Mouse (Mus musculus) adrenal gland, adult 2 months (tissue): ENCODE results near the gene A930018P22Rik. TPM values are rescaled to one million over a fixed set of nuclear protein-coding genes. Genes with fewer than 3 reads are reported as not detected.

Experiments used
- DNase-seq: peaks from one replicate; pipeline ENCODE4 v3.0.0; 2021
- polyA plus RNA-seq: library from polyadenylated mRNA; depleted of rRNA; stranded (reverse); fragments of >200 nt; gene quantifications from 2 replicates; pipeline ENCODE4 v1.2.3, GENCODE M21; 2012
- total RNA-seq, 2 experiments: library from RNA; stranded (reverse); gene quantifications; 2 replicates each; pipeline ENCODE4 v1.2.3; 2021

The A930018P22Rik gene
- total and polyA plus RNA-seq, 3 experiments: 0.73 to 1.8 (median 1.6) TPM

DNA sequence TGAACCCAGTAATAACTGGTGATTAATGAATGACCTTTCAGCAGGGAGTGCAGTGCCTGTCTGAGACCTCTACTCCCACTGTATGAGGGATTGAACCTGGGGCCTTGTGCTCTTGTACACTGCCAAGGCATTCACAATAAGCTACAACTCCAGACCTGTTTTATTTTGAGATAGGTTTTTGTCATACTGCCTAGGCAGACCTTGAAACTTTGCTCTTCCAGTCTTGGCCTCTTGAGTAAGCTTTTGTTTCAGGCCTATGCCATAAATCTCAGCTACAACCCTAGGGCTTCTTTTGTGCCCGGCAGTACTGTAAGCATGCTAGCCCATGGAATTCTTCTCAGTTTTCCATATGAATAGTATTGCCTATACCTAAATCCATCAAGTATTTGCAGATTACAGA, 3.5 kb upstream of the A930018P22Rik start:
- DNase-seq: peak; percentile 62

DNA sequence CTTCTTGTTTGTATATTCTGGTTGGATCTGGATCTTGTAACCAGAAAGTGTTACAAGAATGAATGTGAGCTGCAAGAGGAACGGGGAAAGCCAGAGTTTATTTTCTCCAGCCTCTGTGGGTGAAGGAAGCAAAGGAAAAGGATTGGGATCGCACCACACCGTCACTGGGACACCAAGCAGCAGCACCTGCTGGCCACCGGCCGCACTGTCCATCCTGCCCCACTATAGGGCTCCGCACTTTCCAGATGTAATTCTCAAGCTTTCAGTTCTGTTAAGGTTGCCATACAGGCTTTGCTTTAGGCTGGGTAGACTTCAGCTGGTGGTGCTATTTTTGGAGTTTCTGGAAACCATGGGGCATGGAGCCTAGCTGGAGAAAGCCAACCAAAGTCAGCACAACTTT, 2.3 kb upstream of the A930018P22Rik start:
- DNase-seq: no peak

DNA sequence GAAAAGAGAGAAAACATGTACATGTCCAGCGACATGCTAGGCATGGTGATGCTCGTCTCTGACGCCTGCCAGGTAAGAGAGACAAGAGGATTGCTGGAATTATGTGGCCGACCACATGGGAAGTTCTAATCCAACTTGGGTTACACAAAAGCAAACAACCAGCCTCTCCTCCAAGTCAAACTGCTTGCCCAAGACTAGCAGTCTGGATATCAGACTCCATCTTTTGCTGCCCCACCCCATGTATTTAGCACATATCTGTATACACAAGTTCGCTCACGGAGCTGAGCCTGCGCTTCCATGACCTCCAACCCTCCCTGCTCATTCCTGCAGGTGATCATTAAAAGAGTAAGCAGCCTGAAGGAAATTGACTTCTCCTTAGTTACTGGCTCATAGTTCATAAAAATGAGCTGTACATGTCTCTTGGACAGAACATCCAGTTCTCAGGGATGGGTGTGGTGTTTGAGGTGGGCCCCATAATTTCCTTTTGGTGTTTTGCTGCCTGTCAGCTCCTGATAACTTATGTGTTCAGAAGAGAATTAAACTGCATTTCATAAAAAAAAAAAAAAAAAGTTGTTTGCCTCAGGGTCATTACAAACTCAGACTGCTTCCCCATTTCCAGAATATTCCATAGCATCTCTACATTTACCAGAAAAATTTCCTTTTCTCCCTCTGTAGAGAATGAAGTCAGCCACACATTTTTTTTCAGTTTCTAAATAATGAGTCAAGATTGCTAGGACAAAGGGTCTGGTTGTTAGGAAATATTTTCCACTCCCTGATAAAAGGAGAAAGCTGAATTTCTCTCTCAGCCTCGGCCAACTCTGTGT, 676 bp upstream of the A930018P22Rik start:
- no peak for DNase-seq

DNA sequence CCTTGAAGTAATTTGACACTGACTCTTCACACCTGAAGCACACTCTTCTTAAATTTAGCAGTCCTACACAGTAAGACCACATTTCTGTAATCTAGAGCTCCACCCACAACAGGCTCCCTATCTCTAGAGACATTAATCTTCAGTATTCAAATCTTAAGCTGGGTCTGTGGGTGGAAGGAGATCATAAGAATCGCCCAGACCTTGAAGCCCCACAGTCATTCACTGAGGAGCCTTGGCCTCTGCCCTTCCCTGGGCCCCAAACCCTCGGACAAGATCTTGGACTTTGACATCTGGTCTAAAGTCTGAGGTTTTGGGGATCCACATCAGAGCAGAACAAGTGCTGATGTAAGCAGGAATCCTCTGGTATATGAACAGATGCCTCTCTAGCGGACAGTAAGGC, 971 bp downstream of the A930018P22Rik start:
- DNase-seq: no peak

DNA sequence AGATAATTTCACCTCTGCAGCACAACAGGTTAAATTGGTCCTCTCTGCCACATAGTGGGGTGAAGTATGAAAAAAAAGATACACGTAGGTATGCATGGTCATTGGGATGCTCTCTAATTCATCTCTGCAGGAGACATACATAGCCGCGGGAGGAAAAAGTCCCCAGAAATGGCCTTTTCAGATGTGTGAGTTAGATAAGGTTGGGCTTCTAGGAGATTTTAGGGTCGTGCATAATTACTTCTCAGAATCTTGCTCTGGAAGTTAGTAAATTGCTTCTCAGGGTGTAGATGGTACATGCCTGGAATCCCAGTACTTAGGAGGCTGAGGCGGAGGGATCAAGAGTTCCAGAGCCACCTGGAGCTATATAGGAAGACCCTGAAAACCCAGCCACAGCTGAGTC, 1.5 kb downstream of the A930018P22Rik start:
- no peak for DNase-seq

DNA sequence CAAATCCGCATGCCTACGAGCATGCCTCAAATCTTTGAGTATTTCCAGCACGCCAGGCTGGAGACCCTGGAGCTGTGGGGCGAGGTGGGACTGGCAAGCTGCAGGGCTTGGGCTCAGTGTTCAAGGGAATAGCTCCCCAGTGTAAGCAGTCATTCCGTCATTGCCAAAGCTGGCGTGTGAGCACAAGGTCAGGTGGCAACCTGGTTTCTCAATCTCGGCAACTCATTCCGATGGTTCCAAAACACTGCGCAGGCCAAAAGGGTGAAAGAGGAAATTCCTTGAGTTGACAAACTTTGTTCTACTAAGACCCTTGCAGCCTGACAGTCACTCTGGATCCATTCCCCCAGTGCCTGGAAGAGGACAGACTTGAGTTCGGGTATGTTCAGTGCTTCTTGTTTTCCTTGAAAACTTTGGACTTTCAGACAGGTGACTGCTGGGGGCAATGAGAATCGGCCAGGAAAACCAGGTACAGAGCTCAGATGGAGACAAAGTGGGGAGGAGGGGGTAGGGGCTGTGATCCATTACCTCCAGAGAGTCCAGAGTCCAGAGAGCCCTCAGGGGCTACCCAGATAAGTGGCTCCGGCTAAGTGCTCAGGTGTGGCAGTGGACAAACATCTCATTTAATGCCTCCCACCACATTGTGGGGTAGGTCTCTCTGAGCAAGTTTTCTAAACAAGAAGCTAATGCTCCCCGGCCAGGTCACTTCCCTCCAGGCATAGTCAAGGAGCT, 6.4 kb downstream of the A930018P22Rik start:
- peak; percentile 84 for DNase-seq

DNA sequence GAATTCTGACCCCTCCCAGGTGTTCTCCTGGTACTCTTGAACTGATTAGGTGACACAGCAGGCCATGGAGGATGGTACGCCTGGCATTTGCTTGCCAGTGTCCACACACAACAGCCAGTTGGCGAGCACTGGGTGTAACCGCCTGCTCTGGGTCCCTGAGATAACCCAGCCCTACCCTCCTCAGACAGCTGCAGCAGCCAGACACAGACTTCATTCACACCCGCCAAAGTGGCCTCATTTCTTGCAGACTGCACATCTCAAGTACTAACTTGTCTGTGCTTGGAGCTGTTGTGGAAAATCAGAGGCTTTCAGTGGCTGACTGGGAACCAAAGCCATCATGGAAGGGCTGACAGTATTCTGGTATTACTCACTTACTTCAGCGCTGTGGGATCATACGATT, 7.6 kb downstream of the A930018P22Rik start:
- DNase-seq: no peak

DNA sequence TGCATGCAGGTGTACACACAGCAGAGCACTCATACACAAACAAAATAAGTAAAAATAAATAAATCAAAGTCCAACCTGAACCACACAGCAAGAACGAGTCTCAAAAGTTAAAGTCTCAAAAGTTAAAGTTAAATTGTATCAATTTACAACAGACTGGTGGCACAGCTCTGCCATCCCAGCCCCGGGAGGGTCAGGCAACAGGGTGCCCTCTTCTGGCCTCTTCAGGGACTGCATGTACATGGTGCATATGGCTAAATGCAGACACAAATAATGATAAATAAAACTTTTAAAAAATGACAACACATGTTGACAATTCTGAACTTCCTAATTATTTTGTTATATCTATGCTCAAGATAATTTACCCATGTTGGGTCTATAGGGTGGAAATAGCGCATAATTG, 8.4 kb downstream of the A930018P22Rik start:
- DNase-seq: peak; percentile 36

DNA sequence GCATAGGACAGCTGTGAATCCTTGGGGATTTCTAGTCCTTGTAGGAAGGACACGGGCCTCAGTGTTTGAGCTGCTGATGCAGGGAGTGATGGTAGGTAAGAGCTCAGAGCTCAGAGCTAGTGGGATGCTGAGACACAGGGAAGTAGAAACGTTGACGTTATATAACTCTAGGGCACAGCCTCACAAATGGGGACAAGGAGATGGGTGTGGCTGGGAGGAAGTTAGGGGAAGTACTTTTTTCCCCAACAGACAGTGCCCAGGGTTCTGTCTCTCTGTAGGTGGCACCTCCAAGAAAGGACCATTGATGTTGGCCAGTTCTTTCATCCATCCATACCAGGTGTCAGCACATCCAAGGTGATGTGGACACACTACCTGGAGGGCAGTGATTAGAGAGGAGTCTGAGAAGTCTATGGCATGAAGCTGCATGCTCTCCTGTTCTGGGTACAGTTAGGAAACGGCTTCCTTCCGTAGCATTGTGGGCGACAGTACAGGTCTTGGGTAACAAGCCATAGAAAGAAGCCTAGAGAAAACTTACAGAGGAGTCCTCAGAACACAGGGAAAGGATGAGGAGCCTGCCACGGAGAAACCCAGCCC, 9.8 kb downstream of the A930018P22Rik start:
- no peak for DNase-seq

DNA sequence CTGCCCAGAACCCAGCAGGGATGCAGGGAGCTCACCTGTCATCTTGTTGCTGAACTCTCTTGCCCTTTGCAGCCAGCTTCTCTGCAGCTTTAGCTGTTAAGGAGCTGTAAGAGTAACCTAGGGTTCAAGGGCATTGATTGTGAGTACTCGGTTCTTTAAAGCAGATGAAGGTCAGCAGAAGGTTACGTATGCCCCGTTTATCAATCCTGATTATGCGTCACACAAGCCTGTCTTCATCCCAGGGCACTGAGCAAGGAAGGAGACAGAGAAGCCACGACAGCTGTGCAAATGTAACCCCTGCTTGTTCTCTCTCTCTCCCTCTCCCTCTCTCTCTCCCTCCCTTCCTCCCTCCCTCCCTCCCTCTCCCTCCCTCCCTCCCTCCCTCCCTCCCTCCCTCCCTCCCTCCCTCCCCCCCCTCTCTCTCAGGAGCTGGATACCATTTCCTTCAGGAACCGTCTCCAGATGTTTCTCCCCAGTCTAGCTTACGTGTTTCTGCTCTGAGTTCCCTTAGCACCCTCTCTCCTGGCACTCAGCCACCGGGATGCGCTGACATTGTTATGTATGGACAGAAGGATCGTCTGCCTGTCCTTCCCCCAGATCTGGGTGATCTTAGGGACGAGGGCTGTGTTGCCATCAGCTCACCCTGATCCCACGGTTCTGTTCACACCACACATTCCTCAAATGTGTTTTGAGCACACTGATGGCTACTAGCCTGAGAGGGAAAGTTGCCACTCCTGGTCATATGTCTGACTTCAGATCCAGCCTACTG, 10.7 kb downstream of the A930018P22Rik start:
- DNase-seq: peak; percentile 67

DNA sequence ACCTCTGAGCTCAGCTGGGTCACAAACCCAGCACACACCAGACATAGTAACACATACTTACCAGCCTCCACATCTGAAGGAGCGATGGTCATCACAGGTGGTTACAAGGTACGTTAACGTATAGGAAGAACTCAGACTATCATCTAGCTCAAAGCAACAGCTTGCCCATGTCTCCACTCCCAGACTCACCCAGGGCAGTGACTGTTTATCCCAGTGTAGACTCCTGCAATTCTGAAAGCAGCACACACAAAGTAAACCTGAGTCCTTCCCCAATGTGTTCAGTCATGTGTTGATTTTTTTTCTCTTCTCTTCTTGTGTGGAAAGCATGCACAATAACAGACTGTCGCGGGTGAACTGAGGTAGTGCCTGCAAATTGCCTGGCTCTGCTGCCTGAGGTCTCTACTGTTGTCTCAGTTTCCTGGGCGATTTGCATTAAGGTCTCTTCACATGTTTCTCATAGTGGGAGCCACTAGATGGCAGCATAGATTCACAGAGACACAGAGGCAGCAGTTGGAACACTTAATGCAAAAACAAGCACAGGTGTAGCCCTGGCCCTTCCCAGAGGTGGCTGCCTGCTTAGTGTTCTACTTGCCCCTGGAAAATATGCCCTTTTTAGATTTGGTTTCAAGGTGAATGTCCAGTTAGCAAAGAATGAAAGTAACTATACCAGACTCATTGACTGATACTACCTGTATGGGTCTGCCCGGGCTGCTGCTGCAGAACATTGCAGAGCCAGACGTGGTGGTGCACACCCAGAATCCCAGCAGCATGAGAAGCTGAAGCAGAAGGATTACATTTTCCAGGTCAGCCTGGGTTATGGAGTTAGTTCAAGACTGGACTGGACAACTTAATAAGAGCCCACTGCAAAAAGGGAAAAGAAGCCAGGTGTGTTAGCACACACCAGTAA, 11.8 kb downstream of the A930018P22Rik start:
- DNase-seq: peak; percentile 75

DNA sequence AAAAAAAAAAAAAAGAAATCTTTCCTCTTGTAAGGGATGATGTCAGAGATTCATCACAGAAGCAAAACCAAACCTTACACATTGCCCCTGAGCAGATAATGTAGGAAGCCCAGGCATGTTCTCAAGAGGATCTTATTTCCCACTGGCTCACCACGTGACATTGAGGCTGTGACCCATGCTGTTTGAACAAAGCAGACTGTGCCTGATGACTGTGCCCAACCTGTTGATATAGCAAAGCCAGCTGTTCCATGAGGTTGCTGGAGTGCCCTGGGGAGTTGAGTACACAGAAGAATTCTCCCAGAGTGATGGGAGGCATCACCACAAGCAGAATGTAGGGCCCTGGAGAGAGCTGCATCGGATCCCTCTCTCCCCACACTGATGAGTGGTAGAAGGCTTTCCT, 13.4 kb downstream of the A930018P22Rik start:
- DNase-seq: no peak

DNA sequence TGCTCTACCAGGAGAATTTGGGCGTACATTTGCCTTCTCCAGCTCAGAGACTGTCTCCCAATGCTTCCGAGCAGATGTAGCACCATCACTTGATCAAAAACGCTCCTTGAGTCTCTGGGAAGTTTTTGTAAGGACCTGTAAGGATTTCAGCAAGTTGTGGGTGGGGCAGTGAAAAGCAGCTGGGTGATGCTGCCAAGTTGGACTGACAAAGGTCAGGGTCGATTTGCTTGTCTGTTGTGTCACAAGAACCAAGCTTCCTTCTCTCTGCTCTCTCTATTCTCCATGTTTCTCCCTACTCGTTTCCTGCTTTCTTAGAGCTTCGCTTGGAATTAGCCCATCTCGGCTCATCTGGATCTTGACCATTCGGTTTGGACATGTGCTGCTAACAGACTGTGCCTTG, 19.6 kb downstream of the A930018P22Rik start:
- no peak for DNase-seq

DNA sequence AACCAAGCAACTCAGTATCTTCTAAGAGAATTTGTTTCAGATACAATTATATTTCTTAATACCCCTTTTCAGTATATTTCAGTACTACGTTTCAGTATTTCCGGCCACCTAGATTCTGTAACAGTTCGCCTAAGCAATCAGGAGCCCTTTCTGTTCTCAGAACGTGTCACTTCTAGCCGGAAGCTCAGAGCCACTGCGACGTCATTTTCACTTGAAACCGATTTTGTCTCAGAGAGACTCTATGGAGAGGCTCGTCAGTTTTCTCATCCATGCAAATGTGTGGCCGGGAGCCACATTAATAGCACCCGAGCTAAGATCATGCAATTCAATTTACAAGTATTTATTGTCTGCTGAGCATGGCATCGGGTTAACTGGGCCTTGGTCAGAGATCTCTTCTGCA, 21.4 kb downstream of the A930018P22Rik start:
- DNase-seq: no peak

DNA sequence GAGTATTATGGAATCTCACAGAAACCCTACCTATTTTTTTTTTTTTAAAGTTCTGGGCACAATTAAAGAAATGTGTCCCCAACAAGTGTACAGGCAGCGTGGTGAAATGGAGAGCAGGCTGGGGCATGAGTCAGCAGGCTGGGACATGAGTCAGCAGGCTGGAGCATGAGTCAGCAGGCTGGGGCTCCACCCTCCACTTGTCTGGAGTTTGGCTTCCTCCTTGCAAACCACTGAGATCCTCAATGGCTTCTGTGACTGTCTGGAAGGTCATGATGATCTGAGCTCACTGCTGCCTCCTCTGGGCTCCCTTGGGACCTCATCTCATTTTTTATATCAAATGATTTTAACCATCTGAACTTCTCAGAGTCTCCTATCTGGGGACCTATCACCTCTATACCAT, 23.4 kb downstream of the A930018P22Rik start:
- peak; percentile 91 for DNase-seq

DNA sequence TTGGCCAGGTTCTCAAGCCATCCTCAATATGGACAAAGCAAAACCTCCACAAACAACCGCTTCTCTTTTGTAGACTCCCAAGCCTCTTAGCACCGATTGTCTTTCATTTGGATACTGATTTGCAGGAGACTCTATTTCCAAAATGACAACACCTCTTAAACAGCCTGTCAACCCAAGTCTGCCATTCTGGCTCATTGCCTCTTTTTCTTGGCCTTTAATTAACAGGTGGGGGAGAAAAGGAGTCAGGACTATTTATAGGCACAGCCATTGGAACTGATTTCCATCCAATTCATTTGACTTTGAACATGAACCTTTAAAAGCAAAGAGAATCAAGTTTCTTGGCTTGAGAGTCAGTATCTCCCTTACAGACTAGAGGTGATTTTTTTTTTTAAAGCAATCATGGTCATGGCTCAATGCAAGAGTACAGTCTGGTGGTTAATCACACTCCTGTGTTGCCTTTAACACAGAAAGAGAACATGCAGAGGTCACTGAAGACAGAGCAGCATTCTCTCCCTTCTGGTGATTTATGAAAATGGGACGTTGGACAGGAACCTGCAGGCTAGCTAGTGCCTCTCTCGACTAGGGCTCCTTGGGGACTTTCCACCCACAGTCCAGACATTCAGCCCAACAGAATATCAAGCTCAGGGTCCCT, 25.5 kb downstream of the A930018P22Rik start:
- DNase-seq: no peak

DNA sequence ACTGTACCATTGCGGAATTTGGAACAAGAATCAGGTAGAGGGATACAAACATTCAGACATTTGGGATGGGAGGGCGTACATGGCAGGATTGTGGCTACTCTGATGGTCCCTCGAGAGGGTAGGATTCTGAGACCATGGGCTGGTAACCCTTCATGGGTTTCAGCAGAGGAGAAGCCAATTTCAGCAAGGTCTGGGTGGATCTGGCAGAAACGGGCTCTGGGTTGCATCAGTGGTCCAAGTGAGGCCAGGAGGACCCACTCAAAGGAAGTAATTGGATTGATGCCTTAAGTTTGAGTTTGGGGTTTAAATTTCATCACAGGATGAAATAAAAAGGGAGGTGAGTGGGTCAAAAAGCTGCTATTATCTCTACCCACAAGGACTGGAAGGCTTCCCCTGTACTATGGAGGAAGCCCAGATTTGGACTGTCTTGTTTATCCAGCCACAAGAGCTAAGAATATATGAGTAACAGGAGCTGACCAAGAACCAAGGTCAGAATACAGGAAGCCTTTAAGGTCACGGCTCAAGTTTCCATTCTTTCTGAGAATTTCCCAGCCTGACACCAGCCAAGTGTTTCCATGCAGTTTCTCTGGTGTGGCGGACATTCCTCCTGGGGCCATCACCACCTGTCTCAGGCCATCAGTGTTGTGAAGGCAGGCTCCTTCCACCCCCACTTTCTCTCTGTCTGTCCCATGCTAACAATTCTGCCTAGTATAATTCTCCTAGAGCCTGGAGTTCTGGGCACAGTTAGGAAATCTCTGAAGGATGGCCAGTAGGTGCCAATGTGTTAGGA, 28.2 kb downstream of the A930018P22Rik start:
- peak; percentile 58 for DNase-seq

DNA sequence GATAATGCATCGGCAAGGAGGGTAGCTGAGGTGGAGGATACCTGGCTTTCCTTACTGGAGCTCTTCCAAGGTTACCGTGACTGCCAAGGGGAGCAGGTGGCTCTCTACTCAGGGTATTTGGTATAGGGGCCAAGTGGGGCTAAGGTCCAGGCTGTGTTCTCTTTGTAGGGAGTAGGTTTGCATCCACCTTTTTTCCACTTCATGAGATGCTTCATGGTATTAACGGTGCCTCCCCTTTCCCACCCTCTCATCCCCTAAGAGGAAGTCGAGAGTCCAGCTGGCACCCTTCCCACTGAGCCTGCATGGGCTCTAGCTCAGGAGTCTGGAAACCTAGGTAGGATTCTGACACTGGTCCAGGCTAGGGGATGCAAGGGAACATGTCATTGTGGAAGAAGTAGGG, 30.8 kb downstream of the A930018P22Rik start:
- DNase-seq: no peak

DNA sequence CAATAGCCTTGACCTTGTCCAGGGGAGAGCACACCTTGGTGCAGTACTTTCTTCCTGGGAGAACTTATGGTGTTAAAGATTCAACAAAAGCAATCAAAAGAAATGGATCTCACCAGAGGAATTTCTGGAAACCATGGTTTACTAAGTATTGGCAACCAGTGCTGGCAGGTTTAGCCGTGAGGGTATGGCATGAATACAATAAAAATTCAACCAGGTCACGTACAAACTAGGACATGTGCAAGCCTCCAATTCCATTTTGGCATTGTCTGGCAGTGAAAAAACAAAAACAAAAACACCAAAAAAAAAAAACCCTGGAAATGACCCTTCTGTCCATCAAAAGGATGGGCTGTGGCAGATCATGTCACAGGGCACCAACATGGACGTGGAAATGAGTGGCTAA, 31.3 kb downstream of the A930018P22Rik start:
- no peak for DNase-seq

DNA sequence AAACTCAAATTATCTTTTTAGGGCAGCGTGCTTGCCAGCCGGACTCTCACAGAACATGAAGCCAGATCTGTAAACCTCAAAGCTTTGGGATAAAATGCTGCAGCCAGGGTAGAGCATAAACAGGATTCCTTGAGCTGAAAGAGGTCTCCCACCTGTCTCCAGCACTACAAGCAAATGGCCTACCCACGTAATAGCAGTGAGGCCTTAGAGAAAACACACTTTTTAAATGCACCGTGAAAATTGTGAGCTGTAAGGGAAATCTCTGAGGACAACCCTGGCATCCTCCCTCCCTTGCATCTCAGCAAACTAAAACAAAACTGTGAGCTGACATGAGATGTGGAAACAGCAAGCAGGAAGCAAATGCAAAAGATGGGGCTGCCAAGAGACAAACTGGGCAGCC, 35.3 kb downstream of the A930018P22Rik start:
- DNase-seq: no peak
